Mouse (Mus musculus) frontal cortex, postnatal 14 days (tissue): Measurements from ENCODE around the gene Ccdc96.

Experiments used
- DNase-seq, 2 experiments: peaks; one replicate each; pipeline ENCODE4 v3.0.0; 2022; ENCODE audit warnings: low spot score in 2 of 2

Gene Ccdc96

GRCm38 (mm10) chr5:36484171-36484990, at the start of gene Ccdc96, which contains the start of gene Tada2b:
Gene Ccdc96, plus strand, starts transcription at chr5:36484588.
Gene Tada2b, minus strand, starts transcription at chr5:36484285.
- peak; percentile 97 to 98 for DNase-seq

GRCm38 (mm10) chr5:36436858-36437257, 47.5 kb upstream of the Ccdc96 start:
- no peak for DNase-seq

GRCm38 (mm10) chr5:36440741-36441140, 43.6 kb upstream of the Ccdc96 start:
- no peak for DNase-seq

- DNase-seq: no peak
Measured at GRCm38 (mm10) chr5:36444611-36445010, 39.8 kb upstream of the Ccdc96 start.

- DNase-seq: no peak
Measured at GRCm38 (mm10) chr5:36445028-36445427, 39.4 kb upstream of the Ccdc96 start.

GRCm38 (mm10) chr5:36446166-36446890, 38.1 kb upstream of the Ccdc96 start:
- no peak for DNase-seq

GRCm38 (mm10) chr5:36447872-36448271, 36.5 kb upstream of the Ccdc96 start:
- no peak for DNase-seq

GRCm38 (mm10) chr5:36449710-36450358, 34.6 kb upstream of the Ccdc96 start:
- no peak for DNase-seq

- DNase-seq: no peak
Measured at GRCm38 (mm10) chr5:36451119-36451518, 33.3 kb upstream of the Ccdc96 start.

GRCm38 (mm10) chr5:36451872-36452389, 32.5 kb upstream of the Ccdc96 start:
- no peak for DNase-seq

- no peak for DNase-seq
Measured at GRCm38 (mm10) chr5:36452821-36453220, 31.6 kb upstream of the Ccdc96 start.

GRCm38 (mm10) chr5:36457706-36458105, 26.7 kb upstream of the Ccdc96 start:
- DNase-seq: no peak

GRCm38 (mm10) chr5:36458926-36459325, 25.5 kb upstream of the Ccdc96 start:
- no peak for DNase-seq

GRCm38 (mm10) chr5:36460712-36461111, 23.7 kb upstream of the Ccdc96 start:
- DNase-seq: no peak

GRCm38 (mm10) chr5:36461231-36461630, 23.2 kb upstream of the Ccdc96 start:
- DNase-seq: no peak

- peak; percentile 48 to 74 for DNase-seq
Measured at GRCm38 (mm10) chr5:36462810-36463209, 21.6 kb upstream of the Ccdc96 start.

- DNase-seq: no peak
Measured at GRCm38 (mm10) chr5:36463391-36463790, 21.0 kb upstream of the Ccdc96 start.

GRCm38 (mm10) chr5:36464709-36465661, 19.4 kb upstream of the Ccdc96 start, which contains the start of gene Grpel1:
Gene Grpel1, plus strand, starts transcription at chr5:36464998.
- peak; percentile 97 to 99 for DNase-seq

GRCm38 (mm10) chr5:36465889-36466288, 18.5 kb upstream of the Ccdc96 start:
- DNase-seq: no peak

- no peak for DNase-seq
Measured at GRCm38 (mm10) chr5:36471206-36471605, 13.2 kb upstream of the Ccdc96 start.
